Mouse (Mus musculus) megakaryocyte, adult 5-6 weeks (primary cell): ENCODE data around the gene Atp8a2. TPM values are rescaled to one million over a fixed set of nuclear protein-coding genes. Genes with fewer than 3 reads are reported as not detected.
"Not testable (repeated sequence)": the region's sequence is repeated elsewhere in the genome, so short reads cannot be mapped to it uniquely, and the experiment has no call there.

Source experiments
- ATAC-seq: 2 replicates; pipeline ENCODE4 v1.8.0; 2016; ENCODE audit warnings: mild to moderate bottlenecking, inconsistent platforms; ENCODE audit not compliant: poor library complexity, severe bottlenecking
- total RNA-seq, 2 experiments: library from RNA; stranded (forward) in 1 of 2; stranded (reverse) in 1 of 2; fragments of 153-499, 151-499 nt in 1 of 2; fragments of 221-1000, 200-1000 nt in 1 of 2; gene quantifications; 2 replicates each; pipeline versions ENCODE4 v1.2.3 to v1.2.4; 2015 to 2017

Atp8a2 gene
- total RNA-seq, 2 experiments from 2014 or later: 0.20 to 0.51 TPM

DNA sequence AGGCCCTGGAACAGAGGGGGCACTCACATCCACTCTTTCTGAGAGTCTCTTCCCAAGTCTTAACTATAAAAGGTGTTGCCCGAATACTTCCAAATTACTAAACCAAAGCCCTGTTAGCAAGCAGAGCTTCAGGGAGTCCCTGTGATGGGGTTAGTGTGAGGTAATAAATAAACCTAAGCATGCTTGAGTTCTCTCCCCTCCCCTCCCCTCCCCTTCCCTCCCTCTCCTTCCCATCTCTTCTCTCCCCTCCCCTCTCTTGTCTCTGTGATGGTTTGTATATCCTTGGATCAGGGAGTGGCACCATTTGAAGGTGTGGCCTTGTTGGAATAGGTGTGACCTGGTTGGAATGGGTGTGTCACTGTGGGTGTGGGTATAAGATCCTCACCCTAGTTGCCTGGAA lies 267.8 kb downstream of the Atp8a2 start:
- ATAC-seq: not testable (repeated sequence)

- no peak for ATAC-seq
Observed at GRCm38 (mm10) chr14:59928781-59929180, 268.2 kb downstream of the Atp8a2 start.

DNA sequence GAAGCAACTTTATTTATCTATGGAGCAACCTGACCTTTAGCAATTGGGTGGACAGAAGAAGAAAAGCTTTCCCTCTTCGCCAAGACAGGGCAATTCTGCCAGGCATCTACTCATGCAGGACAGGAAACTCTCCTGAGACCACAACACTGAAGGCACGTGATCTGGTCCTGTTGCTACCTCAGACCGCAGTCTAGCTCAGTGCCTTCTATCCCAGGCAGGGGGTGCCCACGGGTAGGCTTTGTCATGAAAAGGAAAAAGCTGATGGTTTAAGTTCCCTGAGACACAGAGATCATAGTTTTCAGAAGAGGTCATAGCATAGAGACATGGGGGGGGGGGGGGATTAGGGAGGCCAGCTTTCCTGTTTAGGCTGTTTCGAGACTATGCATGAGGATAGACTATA lies 269.2 kb downstream of the Atp8a2 start:
- ATAC-seq: no peak

DNA sequence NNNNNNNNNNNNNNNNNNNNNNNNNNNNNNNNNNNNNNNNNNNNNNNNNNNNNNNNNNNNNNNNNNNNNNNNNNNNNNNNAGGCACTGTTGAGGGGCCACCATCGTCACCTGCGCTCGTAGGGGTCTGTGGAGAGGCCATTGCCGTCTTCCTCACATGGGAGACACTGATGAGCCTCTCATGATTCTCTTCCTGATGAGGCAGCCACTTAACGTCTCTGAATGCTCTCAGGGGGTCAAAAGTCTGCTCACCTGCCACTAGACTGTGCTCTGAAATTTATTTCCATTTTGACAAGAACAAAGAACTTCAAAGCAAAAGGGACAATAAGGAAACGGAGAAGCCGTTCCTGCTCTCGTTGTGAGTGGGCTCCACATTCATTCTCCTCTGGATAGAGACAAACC lies 277.1 kb downstream of the Atp8a2 start:
- ATAC-seq: no peak

- no peak for ATAC-seq
Observed at GRCm38 (mm10) chr14:59903484-59904130, 293.4 kb downstream of the Atp8a2 start.

GRCm38 (mm10) chr14:59893971-59894370 lies 303.0 kb downstream of the Atp8a2 start:
- no peak for ATAC-seq

- ATAC-seq: no peak
Observed at GRCm38 (mm10) chr14:59892084-59892483, 304.9 kb downstream of the Atp8a2 start.

- no peak for ATAC-seq
Observed at GRCm38 (mm10) chr14:59891491-59891890, 305.5 kb downstream of the Atp8a2 start.

- ATAC-seq: no peak
Observed at GRCm38 (mm10) chr14:59890818-59891217, 306.2 kb downstream of the Atp8a2 start.

- ATAC-seq: no peak
Observed at GRCm38 (mm10) chr14:59890107-59890506, 306.9 kb downstream of the Atp8a2 start.

- no peak for ATAC-seq
Observed at GRCm38 (mm10) chr14:59888446-59888845, 308.5 kb downstream of the Atp8a2 start.

DNA sequence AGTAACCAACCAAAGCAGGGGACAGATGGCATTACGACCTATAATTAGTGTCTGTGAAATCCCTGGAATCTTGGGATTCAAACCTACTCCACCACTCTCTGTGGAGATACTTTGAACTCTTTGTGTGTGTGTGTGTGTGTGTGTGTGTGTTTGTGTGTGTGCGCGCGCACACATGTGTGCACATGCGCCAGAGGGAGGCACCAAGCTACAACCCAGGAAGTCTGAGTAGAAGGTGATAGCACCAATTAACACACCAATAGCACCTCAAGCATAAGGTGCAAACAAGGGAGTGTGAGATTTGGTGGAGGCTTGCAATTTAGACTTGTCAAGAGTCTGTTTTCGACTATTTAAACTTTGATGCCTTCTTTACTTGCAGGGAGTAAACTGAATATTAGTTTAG lies 308.9 kb downstream of the Atp8a2 start:
- ATAC-seq: no peak

DNA sequence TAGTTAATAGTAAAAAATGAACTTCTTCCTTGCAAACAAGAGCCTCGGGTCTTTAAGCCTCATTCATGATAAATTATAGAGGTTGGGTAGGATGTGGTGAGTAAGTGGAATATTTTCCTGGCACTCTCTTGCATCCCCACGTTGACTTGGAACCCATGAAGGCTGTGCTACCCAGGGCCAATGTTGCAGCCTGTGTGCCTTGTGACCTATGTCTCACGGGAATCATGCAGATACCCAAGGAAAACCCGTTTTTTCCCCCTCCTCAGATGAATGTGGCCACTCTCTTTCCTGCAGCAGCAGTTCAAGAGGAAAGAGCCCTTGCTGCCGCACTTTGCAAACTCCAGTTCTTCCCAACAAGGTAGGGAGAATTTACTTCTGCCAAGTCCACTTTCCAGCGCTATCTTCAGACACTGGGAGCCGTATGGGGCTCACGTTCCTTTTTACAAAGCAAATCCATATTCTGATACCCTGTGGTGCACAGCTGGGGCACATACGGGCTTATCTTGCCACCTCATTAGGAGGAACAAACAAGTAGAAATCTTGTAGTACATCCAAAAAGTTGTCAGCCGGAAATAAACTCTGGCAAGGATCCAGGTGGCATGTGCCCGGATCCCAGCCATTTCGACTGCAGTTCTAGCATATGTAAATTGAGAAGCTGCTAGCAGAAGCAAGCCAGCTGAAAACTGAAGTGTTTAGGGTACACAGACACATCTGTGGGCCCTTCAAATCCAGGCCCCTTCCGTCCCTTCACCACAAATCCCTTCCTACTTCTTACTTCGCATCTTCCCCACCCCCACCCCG lies 309.7 kb downstream of the Atp8a2 start:
- ATAC-seq: no peak

- ATAC-seq: no peak
Observed at GRCm38 (mm10) chr14:59883517-59884069, 313.4 kb downstream of the Atp8a2 start.

GRCm38 (mm10) chr14:59880829-59881228 lies 316.1 kb downstream of the Atp8a2 start:
- ATAC-seq: no peak

DNA sequence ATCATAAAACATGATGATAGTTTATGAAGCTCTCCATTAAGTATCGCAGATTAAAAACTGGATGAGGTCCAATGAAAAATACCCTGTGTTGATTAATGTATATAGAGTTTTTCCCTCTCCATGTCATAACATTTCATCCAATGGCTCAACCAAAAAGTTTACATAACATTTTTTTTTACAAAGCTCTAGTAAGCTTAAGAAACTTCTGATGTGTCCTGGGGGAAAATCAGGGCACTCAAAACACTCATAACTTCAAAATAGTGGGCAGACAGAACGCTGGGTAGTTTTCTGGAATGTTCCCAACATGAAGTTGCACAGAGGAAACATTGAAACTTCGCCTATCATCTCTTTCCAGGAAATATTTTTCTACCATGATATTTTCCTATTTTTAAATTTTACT lies 318.7 kb downstream of the Atp8a2 start:
- no peak for ATAC-seq

GRCm38 (mm10) chr14:59876525-59876924 lies 320.5 kb downstream of the Atp8a2 start:
- no peak for ATAC-seq

DNA sequence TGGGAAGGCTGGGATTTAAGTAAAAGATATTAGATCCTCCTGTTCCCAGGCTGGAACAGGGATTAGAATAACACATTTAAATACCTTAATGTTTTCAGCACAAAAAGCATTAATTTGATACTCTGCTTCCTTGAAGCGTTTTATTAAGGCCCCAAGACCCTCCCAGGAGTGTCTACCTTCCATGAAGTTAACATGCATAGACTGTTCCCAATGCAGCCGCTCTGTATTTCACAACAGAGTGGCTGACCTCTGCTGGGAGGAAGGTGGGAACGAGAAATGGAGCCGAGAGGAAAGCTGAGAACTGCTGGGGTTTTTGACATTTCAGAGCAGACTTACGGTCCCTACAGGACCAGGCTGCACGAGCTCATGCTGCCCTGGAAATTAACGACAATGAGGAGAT lies 328.6 kb downstream of the Atp8a2 start:
- ATAC-seq: no peak

DNA sequence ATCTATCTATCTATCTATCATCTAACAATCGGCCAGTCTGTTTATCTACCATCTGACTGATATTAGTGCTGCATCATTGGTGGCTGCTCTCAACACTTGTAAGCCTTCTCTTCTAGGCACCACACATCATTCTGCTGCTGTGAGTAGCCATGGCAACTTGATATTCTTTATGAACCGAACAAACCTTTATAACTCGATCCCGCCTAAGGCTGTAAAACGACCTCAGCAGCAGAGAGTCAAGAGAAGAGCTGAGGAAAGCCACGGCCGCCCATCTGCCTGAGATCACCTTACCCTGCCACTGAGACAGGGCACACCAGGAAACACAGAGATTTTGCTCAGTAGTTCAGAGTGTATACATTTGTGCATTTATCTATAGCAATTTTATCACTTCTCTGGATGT lies 329.2 kb downstream of the Atp8a2 start:
- no peak for ATAC-seq

GRCm38 (mm10) chr14:59866001-59866400 lies 331.0 kb downstream of the Atp8a2 start:
- ATAC-seq: no peak

- no peak for ATAC-seq
Observed at GRCm38 (mm10) chr14:59862351-59862750, 334.6 kb downstream of the Atp8a2 start.

- ATAC-seq: no peak
Observed at GRCm38 (mm10) chr14:59859830-59860229, 337.1 kb downstream of the Atp8a2 start.
